Mouse (Mus musculus): ENCODE results near the gene Jak1.

Jak1 gene

GRCm38 (mm10) chr4:101198333-101198732 lies 66.7 kb downstream of the Jak1 start:
- in situ Hi-C loops (cut with MboI; ENCODE audit: unreplicated experiment in 2 of 2), result loop anchor here (25.0 kb wide), 2 partner anchors 1314 to 1914 kb away; partner anchors contain the start of genes Mier1 (in 1 of the 2) and Wdr78 (in 1 of the 2)

DNA sequence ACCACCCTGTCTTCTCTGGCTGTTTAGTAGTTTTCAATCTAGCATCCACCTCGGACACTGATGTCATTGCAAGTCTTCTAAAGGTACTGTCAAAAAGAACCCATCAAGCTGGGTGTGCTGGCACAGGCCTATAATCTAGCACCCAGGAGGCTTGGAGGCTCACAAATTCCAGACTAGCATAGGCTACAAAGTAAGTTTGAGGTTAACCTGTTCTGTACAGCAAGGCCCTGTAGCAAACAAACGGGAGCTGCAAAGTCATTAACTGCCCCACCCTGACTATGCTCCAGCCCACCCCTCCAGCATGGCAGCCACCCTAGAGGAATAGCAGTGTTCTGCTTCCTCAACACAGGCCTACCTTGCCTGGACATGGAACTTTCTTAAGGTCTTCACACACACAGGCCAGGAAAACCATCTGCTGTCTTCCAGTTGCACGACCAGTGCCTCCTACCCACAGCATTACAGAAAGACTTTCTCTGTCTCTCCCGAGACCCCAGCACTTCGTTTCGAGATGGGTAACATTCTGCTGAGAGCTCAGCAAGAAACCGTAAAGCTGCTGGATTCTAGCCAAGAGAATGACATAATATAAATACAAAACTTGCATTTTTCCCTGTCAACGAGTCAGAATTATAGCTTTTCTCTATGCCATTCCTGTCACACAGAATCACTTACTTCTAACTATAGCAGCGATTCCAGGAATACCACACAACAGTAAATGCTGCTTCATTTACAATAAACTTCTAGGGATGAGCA lies 67.5 kb downstream of the Jak1 start:
- in situ Hi-C loops (cut with MboI; ENCODE audit: unreplicated experiment in 2 of 2), result loop anchor here (25.0 kb wide), 2 partner anchors 1315 to 1915 kb away; partner anchors contain the start of genes Mier1 (in 1 of the 2) and Wdr78 (in 1 of the 2)

DNA sequence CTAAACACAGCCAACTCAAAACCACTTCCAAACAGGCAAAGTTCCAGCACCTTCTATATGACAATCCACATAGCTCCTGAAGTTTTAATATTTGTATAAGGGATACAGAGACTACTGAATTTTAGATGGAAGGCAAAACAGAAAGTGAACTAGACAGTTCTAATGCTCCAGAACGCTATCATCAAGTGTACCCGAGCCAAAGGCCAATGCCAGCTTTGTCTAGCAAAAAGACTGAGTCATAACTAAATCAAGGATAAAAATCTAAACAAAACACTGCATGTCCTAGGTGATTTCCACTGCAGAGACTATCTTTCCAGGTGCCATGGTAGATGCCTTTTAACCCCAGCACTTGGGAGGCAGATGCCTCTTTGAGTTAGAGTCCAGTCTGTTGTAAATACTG lies 68.7 kb downstream of the Jak1 start:
- in situ Hi-C loops (cut with MboI; ENCODE audit: unreplicated experiment in 2 of 2), result loop anchor here (25.0 kb wide), 2 partner anchors 1316 to 1916 kb away; partner anchors contain the start of genes Mier1 (in 1 of the 2) and Wdr78 (in 1 of the 2)

DNA sequence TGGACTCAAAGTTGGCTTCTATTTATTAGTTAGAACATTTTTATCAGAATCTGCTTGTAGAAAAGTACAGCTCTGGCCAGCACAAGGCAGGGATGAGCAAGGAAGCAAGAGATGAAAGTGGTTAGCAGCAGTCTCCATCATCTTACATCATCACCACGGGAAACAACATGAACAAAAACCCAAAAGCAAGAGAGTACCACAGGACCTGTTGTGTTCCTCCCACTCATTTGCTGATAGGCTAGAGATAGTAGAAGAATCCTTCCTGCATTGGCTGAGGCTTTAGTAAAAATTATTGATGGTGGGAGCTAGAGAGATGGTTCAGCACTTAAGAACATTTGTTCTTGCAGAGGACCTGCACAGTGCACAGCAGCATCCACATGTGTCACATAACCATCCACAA lies 70.9 kb downstream of the Jak1 start:
- in situ Hi-C loops (cut with MboI; ENCODE audit: unreplicated experiment in 2 of 2), result loop anchor here (25.0 kb wide), 2 partner anchors 1318 to 1918 kb away; partner anchors contain the start of genes Mier1 (in 1 of the 2) and Wdr78 (in 1 of the 2)

GRCm38 (mm10) chr4:101192241-101192976 lies 72.7 kb downstream of the Jak1 start:
- in situ Hi-C loops (cut with MboI; ENCODE audit: unreplicated experiment in 2 of 2), result loop anchor here (25.0 kb wide), 2 partner anchors 1320 to 1920 kb away; partner anchors contain the start of genes Mier1 (in 1 of the 2) and Wdr78 (in 1 of the 2)

GRCm38 (mm10) chr4:101187381-101187780 lies 77.7 kb downstream of the Jak1 start:
- in situ Hi-C loops (cut with MboI; ENCODE audit: unreplicated experiment in 2 of 2), result loop anchor here (10.0 to 25.0 kb wide), 4 partner anchors 107 to 1925 kb away; partner anchors contain the start of genes Mier1 (in 1 of the 2) and Wdr78 (in 1 of the 2)

GRCm38 (mm10) chr4:101186591-101186990 lies 78.5 kb downstream of the Jak1 start:
- in situ Hi-C loops (cut with MboI; ENCODE audit: unreplicated experiment in 2 of 2), result loop anchor here (10.0 to 25.0 kb wide), 4 partner anchors 108 to 1926 kb away; partner anchors contain the start of genes Mier1 (in 1 of the 2) and Wdr78 (in 1 of the 2)

DNA sequence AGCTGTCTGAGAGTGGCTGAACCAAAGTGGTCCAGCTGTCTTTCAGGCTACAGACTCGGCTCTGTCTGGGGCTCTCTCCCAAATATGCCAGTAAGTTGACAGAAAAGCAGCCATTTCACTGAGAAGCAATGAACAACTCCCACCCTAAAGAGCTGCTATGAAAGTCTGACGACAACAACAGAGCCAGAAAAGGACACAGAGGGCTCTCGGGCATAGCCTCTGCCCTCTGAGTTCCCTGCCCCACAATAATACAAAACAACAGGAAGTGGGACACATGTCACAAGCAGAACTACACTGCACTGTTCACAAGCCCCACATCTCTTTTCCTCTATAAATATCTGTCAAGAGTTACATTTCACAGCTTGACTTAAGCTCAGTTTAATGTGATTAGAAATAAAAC lies 79.9 kb downstream of the Jak1 start:
- in situ Hi-C loops (cut with MboI; ENCODE audit: unreplicated experiment in 2 of 2), result loop anchor here (10.0 to 25.0 kb wide), 4 partner anchors 110 to 1927 kb away; partner anchors contain the start of genes Mier1 (in 1 of the 2) and Wdr78 (in 1 of the 2)

DNA sequence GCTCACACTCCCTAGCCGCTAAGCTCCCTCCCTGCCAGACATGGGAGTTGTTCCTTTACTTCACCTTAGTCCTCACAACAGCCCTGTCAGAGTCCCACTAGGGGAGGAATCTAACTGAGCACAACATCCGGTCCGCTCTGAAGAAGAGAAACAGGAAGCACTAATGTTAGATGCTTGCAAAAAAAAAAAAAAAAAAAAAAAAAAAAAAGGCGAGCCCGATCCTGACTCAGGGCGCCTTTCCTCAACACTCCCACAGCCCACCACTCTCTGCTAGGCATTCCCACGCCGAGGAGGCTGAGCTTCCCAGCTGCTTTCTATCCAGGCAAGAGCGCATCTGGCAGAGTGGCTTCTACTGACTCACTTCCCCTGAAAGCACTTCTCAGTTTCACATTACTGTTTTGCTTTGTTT lies 82.5 kb downstream of the Jak1 start:
- in situ Hi-C loops (cut with MboI; ENCODE audit: unreplicated experiment in 2 of 2), result loop anchor here (5.0 to 25.0 kb wide), 5 partner anchors 75 to 1930 kb away; partner anchors contain the start of genes Mier1 (in 1 of the 2) and Wdr78 (in 1 of the 2)

GRCm38 (mm10) chr4:101180681-101181080 lies 84.4 kb downstream of the Jak1 start:
- in situ Hi-C loops (cut with MboI; ENCODE audit: unreplicated experiment in 2 of 2), result loop anchor here (5.0 to 25.0 kb wide), 5 partner anchors 77 to 1932 kb away; partner anchors contain the start of genes Mier1 (in 1 of the 2) and Wdr78 (in 1 of the 2)

DNA sequence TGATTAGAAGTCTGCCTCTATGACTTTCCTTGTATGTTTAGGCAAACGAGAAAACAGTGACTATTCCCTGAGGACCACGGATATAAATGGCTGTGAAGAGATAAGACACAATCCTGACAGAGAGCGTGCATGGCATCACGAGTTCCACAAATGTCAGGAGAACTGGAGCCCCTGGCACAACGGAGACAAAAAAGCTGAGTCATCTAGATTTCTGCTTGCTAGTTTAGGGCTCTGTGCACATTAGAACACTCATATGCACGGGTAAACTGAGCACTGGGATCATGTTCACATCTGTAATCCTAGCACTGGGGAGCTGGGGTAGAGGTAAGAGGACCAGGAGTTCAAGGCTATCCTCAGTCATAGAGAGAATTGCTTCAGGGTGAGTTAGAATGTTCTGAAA lies 85.2 kb downstream of the Jak1 start:
- in situ Hi-C loops (cut with MboI; ENCODE audit: unreplicated experiment in 2 of 2), result loop anchor here (5.0 to 25.0 kb wide), 5 partner anchors 77 to 1932 kb away; partner anchors contain the start of genes Mier1 (in 1 of the 2) and Wdr78 (in 1 of the 2)

- in situ Hi-C loops (cut with MboI; ENCODE audit: unreplicated experiment in 2 of 2), result loop anchor here (25.0 kb wide), 2 partner anchors 1333 to 1933 kb away; partner anchors contain the start of genes Mier1 (in 1 of the 2) and Wdr78 (in 1 of the 2)
Observed at GRCm38 (mm10) chr4:101179076-101179475, 86.0 kb downstream of the Jak1 start.

- in situ Hi-C loops (cut with MboI; ENCODE audit: unreplicated experiment in 2 of 2), result loop anchor here (25.0 kb wide), 2 partner anchors 1335 to 1935 kb away; partner anchors contain the start of genes Mier1 (in 1 of the 2) and Wdr78 (in 1 of the 2)
Observed at GRCm38 (mm10) chr4:101177796-101178195, 87.3 kb downstream of the Jak1 start.

DNA sequence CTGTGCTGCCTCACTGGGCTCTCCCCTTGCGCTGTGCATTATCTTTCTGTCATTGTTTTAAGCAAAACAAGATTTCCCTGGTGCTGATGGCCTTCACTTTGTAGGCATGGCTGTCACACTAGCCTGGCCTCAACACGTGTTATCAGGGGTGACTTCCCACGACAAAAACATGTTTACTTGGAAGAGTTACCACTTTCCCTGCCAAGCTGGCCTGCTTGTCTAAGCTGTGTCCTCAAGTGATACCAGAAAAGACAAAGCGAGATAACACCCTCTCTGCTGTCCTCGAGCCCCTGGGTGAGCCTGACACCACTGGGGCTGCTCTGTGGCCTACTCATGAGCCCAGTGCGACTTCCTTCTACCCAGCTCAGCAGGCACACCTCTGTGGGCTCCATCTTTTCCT lies 89.0 kb downstream of the Jak1 start:
- in situ Hi-C loops (cut with MboI; ENCODE audit: unreplicated experiment in 2 of 2), result loop anchor here (25.0 kb wide), 2 partner anchors 1336 to 1936 kb away; partner anchors contain the start of genes Mier1 (in 1 of the 2) and Wdr78 (in 1 of the 2)

- in situ Hi-C loops (cut with MboI; ENCODE audit: unreplicated experiment in 2 of 2), result loop anchor here (25.0 kb wide), 3 partner anchors 462 to 1937 kb away; partner anchors contain the start of genes Leprot (in 1 of the 2), Mier1 (in 1 of the 2) and Wdr78 (in 1 of the 2)
Observed at GRCm38 (mm10) chr4:101174916-101175625, 90.0 kb downstream of the Jak1 start.

GRCm38 (mm10) chr4:101172738-101173137 lies 92.3 kb downstream of the Jak1 start:
- in situ Hi-C loops (cut with MboI; ENCODE audit: unreplicated experiment in 2 of 2), result loop anchor here in 1 of 2 experiments (25.0 kb wide), 1 partner anchor 465 kb away; the partner anchor contains the start of gene Leprot

DNA sequence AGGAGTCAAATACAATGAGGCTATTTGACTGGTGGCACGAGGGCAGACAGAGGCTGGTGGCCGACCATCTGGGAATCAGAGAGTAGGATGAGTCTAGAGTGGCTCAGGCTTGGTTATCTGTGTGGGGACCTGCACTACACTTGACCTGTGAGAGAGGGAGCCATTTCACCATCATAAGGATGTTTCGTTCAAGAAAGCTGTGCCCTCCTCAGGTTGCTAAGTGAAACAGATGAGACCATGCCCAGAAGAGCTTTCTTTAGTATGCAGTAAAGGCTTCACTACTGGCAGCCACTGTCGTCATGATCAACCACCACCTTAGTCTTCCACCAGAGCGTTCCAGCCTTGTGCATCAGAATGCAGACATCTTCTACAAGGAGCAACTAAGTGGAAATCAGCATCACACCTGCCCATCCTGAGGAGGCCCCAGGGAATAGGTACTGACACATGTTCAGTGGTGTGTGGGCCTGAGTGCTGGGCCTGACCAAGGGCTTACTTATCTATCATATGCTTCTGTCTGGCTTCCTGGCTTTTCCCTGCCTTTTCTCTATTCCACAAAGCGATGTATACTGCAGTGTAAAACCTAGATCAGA lies 96.8 kb downstream of the Jak1 start:
- in situ Hi-C loops (cut with MboI; ENCODE audit: unreplicated experiment in 2 of 2), result loop anchor here (5.0 to 25.0 kb wide), 6 partner anchors 154 to 1223 kb away; partner anchors contain the start of gene Leprot (in 2 of the 2)

DNA sequence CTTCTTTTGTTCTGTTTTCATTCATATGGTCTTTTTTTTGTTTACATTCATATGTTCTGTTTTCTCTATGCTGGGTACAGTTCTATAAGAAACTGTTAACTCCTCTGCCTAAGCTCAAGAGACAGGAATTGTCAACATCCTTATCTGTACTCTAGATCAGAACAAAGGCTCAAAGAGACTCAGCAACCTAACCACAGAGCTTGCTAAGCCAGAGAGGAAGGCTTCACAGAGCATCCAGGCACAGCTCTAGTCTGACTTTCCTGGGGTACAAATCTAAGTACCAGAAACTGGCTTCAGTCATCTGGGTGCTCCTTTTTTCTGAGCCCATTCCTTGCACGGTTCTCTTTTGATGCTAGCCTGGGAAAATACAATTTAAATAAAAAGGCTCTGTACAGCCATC lies 97.3 kb downstream of the Jak1 start:
- in situ Hi-C loops (cut with MboI; ENCODE audit: unreplicated experiment in 2 of 2), result loop anchor here (5.0 to 25.0 kb wide), 6 partner anchors 155 to 1223 kb away; partner anchors contain the start of gene Leprot (in 2 of the 2)
